Mouse (Mus musculus) megakaryocyte, embryonic 14.5 days (primary cell): ENCODE data around the gene Smcr8.

Experiments
- FLI1 ChIP-seq: IDR thresholded peaks from 2 replicates; pipeline ENCODE4 v1.6.1; 2012; ENCODE audit warnings: low read length, inconsistent platforms, mixed read lengths
- GATA1 ChIP-seq: IDR thresholded peaks from 3 replicates; pipeline ENCODE4 v1.6.1; 2012; ENCODE audit warnings: mixed read lengths, low read length, inconsistent platforms, borderline replicate concordance

DNA sequence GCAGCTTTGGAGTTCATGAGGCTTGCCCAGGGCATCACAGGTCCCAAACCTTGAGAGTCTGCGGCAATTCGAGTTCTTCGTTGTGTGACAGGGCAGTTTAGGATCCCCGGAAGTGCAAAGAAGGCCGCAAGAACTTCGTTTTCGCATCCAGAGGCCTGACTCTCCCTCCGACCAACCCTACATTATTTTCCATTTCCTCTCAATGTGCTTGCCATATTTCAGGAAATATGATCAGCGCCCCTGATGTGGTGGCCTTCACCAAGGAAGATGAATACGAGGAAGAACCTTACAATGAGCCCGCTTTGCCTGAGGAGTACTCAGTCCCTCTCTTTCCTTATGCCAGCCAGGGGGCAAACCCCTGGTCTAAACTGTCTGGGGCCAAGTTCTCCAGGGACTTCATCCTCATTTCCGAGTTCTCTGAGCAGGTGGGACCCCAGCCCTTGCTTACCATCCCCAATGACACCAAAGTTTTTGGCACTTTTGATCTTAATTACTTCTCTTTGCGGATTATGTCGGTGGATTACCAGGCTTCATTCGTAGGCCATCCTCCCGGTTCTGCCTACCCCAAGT, 562 bp downstream of the Smcr8 start:
- no peak for TF ChIP-seq FLI1
- no peak for TF ChIP-seq GATA1
